Mouse (Mus musculus) testis, adult 2 months (tissue): Measurements from ENCODE around the gene Rack1. TPM values are rescaled to one million over a fixed set of nuclear protein-coding genes. Genes with fewer than 3 reads are reported as not detected.
"Not testable (repeated sequence)": the region's sequence is repeated elsewhere in the genome, so short reads cannot be mapped to it uniquely, and the experiment has no call there.

Experiments
- H3K27ac ChIP-seq: fragments of 200-500 bp; 2 replicates; pipeline ENCODE4 v1.5.1; 2012; ENCODE audit warnings: low read depth, low read length; ENCODE audit not compliant: control insufficient read depth, insufficient read depth
- H3K27me3 ChIP-seq: fragments of 200-500 bp; 2 replicates; pipeline ENCODE4 v1.6.1; 2012; ENCODE audit warnings: mild to moderate bottlenecking, low read length, moderate library complexity; ENCODE audit not compliant: control insufficient read depth, insufficient read depth
- H3K36me3 ChIP-seq: fragments of 200-500 bp; 2 replicates; pipeline ENCODE4 v1.6.1; 2012; ENCODE audit warnings: mild to moderate bottlenecking, low read length; ENCODE audit not compliant: control insufficient read depth, insufficient read depth
- H3K4me1 ChIP-seq: fragments of 200-500 bp; 2 replicates; pipeline ENCODE4 v1.6.1; 2012; ENCODE audit warnings: low read length; ENCODE audit not compliant: control insufficient read depth, insufficient read depth
- H3K4me3 ChIP-seq: fragments of 200-500 bp; 2 replicates; pipeline ENCODE4 v1.5.1; 2012; ENCODE audit warnings: low read depth, mild to moderate bottlenecking, low read length, moderate library complexity, mixed read lengths; ENCODE audit not compliant: control insufficient read depth
- CTCF ChIP-seq: fragments of 200-500 bp; IDR thresholded peaks from 2 replicates; pipeline ENCODE4 v1.5.1; 2012; ENCODE audit warnings: low read depth, mild to moderate bottlenecking, inconsistent platforms, low read length, moderate library complexity; ENCODE audit not compliant: control insufficient read depth, insufficient read depth, insufficient replicate concordance
- POLR2A ChIP-seq: fragments of 200-500 bp; IDR thresholded peaks from 2 replicates; pipeline ENCODE4 v1.6.1; 2012; ENCODE audit warnings: low read depth, mild to moderate bottlenecking, inconsistent platforms, low read length, moderate library complexity; ENCODE audit not compliant: control insufficient read depth
- polyA plus RNA-seq: library from polyadenylated mRNA; depleted of rRNA; stranded (reverse); fragments of >200 nt; gene quantifications from 2 replicates; pipeline ENCODE4 v1.2.3, GENCODE M21; 2012

Rack1 gene
- polyA plus RNA-seq, 1 experiment = 208 TPM

DNA sequence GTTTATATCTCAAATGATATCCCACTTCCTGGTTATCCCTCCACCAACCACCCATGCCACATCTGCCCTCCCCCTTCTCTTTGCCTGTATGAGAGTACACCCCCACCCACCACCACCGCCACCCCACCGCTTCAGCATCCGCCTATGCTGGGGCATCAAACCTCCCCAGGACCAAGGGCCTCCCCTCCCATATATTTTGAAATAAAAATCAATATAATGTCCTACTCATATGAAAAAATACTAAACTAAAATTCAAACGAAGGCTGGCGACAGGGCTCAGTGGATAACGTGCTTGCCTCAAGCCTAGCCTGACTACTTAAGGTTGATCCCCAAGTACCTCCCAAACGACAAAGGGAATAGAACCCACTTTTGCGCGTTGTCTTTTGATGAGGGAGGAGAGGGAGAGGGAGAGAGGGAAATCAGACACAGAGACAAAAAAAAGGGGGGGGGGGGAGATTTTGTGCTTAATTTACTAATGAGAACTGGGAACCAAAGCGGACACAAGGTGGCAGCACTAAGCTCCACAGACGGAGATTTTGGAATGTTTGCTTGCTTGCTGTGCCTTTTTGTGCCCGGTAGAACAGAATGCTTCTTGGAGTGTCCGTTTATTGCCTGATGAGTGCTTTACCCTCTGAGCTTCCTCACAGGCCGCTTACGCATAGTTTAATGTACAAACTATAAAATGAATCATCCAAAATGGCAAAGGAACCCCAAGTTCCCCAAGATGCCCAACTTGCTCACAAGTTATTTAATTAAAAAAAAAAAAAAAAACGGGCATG, 11.6 kb upstream of the Rack1 start:
- Histone ChIP-seq H3K27me3 (no peaks in the 10 kb centered on the region), H3K36me3 (no peaks in the 10 kb centered on the region), H3K4me3 (no peak overlapping the region), H3K4me1 (peaks cover 10% of the 10 kb centered on the region; the same call in 1 of the 2 replicates), H3K27ac (no peak overlapping the region)
- no peak for TF ChIP-seq POLR2A
- peak; percentile 33; the same call in 1 of the 2 replicates for TF ChIP-seq CTCF

DNA sequence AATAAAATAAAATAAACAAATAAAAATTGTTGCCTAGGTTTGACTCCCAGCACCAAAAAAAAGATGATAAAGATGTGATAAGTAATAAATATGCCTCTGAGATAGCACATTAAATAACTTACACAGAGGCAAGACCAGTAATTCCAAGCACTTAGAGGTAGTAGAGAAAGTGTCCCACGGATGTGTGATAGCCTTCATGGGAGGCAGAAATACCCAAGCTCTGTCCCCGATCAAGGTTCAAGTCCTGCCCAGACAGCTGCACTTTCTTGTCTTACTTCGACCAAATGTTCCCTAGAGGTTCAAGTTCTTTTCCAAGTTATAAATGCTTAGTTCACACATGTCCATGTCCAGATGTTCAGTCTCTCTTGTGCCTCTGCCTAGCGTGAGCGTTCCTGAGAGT, 10.9 kb upstream of the Rack1 start:
- peaks cover 10% of the 10 kb centered on the region; the same call in 1 of the 2 replicates for H3K4me1 ChIP-seq

DNA sequence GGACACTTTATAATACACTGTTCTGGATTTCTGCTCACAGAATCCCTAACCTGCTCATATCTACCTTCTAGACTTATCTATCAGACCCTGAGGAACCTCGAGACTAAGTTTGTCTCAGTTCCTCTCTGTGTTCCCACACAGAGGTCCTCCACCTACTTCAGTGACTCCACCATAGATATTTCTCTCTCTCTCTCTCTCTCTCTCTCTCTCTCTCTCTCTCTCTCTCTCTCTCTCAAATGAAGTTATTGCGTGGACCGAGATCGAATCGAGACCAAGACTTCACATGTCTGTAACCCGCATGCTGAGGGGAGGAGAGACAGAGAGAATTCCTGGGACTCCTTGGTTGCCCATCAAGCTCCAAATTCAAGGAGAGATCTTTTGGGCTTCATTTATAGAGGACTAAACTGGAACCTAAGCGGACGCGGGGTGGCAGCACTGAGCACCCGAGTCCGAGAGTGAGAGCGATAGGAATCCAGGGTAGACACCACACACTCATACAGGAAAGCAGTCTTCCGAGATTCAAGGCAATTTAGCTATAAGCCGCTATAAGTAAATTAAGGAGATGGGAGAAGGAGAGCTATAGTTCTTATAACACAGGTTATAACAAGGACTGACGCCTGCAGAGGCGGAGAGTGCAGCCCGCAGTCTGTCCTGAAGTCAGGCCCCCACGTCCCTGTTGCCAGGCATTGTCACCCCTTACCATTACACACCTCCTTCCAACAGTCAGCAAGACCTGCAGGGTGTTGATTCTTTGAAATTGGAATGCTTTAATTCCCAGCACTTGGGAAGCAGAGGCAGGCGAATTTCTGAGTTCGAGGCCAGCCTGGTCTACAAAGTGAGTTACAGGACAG, 9.9 kb upstream of the Rack1 start:
- Histone ChIP-seq H3K4me1 (peaks cover 10% of the 10 kb centered on the region; the same call in 1 of the 2 replicates), H3K4me3 (no peak overlapping the region), H3K36me3 (no peaks in the 10 kb centered on the region), H3K27me3 (no peaks in the 10 kb centered on the region), H3K27ac (no peak overlapping the region)
- TF ChIP-seq CTCF (peak; percentile 72; the same call in 1 of the 2 replicates), POLR2A (no peak)

More for the DNA sequence above, 10.9 kb upstream of the Rack1 start:
- TF ChIP-seq CTCF = no peak
- TF ChIP-seq POLR2A = no peak
- Histone ChIP-seq H3K27ac (no peak overlapping the region), H3K4me3 (no peak overlapping the region), H3K36me3 (no peaks in the 10 kb centered on the region), H3K27me3 (no peaks in the 10 kb centered on the region)

GRCm38 (mm10) chr11:48790946-48791345, 9.2 kb upstream of the Rack1 start:
- no peak overlapping the region; the same call in 1 of the 2 replicates for H3K4me3 ChIP-seq
- H3K27ac ChIP-seq = no peak overlapping the region
- H3K27me3 ChIP-seq = no peaks in the 10 kb centered on the region

DNA sequence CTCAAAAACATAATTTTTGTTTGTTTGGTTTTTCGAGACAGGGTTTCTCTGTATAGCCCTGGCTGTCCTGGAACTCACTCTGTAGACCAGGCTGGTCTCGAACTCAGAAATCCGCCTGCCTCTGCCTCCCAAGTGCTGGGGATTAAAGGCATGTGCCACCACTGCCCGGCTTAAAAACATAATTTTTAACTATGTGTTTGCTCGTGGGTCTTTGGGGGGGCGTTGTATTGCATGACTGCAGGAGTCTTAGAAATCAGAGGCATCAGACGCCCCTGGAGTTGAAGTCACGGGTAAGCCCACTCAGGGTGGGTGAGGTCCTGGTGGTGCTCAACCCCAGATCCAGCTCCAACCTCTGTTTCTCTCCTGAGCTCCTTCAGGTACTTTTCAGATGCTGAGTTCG, 8.2 kb upstream of the Rack1 start:
- H3K4me3 ChIP-seq, H3K27me3 ChIP-seq, H3K36me3 ChIP-seq, H3K27ac ChIP-seq, H3K4me1 ChIP-seq: not testable (repeated sequence)

More at GRCm38 (mm10) chr11:48790946-48791345, 9.2 kb upstream of the Rack1 start:
- no peak for TF ChIP-seq CTCF
- TF ChIP-seq POLR2A = no peak
- H3K4me1 ChIP-seq = peaks cover 10% of the 10 kb centered on the region; the same call in 1 of the 2 replicates
- H3K36me3 ChIP-seq = no peaks in the 10 kb centered on the region

DNA sequence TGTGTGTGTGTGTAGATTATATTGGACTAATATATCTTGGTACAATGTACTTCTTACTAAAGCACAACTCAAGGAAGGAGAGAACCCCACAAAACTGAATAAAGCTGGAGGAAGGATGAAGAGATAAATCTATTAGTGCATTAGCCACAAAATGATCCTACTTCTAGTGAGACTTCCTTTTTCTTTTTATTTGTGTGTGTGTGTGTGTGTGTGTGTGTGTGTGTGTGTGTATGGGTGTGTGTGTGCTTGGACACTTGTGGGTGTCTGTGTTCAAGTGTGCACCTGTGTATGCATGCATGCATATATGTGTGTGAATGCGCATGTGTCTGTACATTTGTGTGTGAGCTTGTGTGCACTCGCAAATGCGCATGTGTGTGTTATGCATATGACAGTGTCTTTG, 6.9 kb upstream of the Rack1 start:
- H3K4me1 ChIP-seq = peaks cover 6% of the 10 kb centered on the region; the same call in 1 of the 2 replicates
- H3K27ac ChIP-seq = no peak overlapping the region
- no peaks in the 10 kb centered on the region for H3K27me3 ChIP-seq
- no peaks in the 10 kb centered on the region for H3K36me3 ChIP-seq
- no peak overlapping the region for H3K4me3 ChIP-seq
- no peak for TF ChIP-seq CTCF
- no peak for TF ChIP-seq POLR2A

- TF ChIP-seq POLR2A (no peak), CTCF (no peak)
- no peak overlapping the region for H3K27ac ChIP-seq
- no peaks in the 10 kb centered on the region for H3K27me3 ChIP-seq
- no peaks in the 10 kb centered on the region for H3K36me3 ChIP-seq
- H3K4me1 ChIP-seq = peaks cover 3% of the 10 kb centered on the region
- no peak overlapping the region for H3K4me3 ChIP-seq
These were observed 4.9 kb upstream of the Rack1 start for GRCm38 (mm10) chr11:48795221-48795620.
